Mouse (Mus musculus) thymus, postnatal 14 days (tissue): ENCODE results near the gene Blm.
"Not testable (repeated sequence)": the region's sequence is repeated elsewhere in the genome, so short reads cannot be mapped to it uniquely, and the experiment has no call there.

Experiments
- DNase-seq: peaks from one replicate; pipeline ENCODE4 v3.0.0; 2021

Blm gene

GRCm38 (mm10) chr7:80530646-80531045 lies 4.3 kb downstream of the Blm start:
- DNase-seq: no peak

GRCm38 (mm10) chr7:80526698-80527097 lies 8.2 kb downstream of the Blm start:
- DNase-seq: no peak

- DNase-seq: no peak
Observed at GRCm38 (mm10) chr7:80512408-80513085, 22.4 kb downstream of the Blm start.

GRCm38 (mm10) chr7:80507697-80508096 lies 27.2 kb downstream of the Blm start:
- DNase-seq: not testable (repeated sequence)

- DNase-seq: no peak
Observed at GRCm38 (mm10) chr7:80506007-80506406, 28.9 kb downstream of the Blm start.

GRCm38 (mm10) chr7:80504920-80505319 lies 30.0 kb downstream of the Blm start:
- no peak for DNase-seq

GRCm38 (mm10) chr7:80501006-80501405 lies 33.9 kb downstream of the Blm start:
- DNase-seq: no peak

GRCm38 (mm10) chr7:80500099-80500498 lies 34.8 kb downstream of the Blm start:
- no peak for DNase-seq

- DNase-seq: no peak
Observed at GRCm38 (mm10) chr7:80499190-80499962, 35.5 kb downstream of the Blm start.

GRCm38 (mm10) chr7:80496656-80497055 lies 38.3 kb downstream of the Blm start:
- no peak for DNase-seq

GRCm38 (mm10) chr7:80495210-80495609 lies 39.7 kb downstream of the Blm start:
- no peak for DNase-seq

- no peak for DNase-seq
Observed at GRCm38 (mm10) chr7:80491995-80492394, 42.9 kb downstream of the Blm start.

- no peak for DNase-seq
Observed at GRCm38 (mm10) chr7:80491086-80491485, 43.8 kb downstream of the Blm start.

GRCm38 (mm10) chr7:80490351-80490750 lies 44.6 kb downstream of the Blm start:
- DNase-seq: no peak

GRCm38 (mm10) chr7:80489445-80489844 lies 45.5 kb downstream of the Blm start:
- no peak for DNase-seq

GRCm38 (mm10) chr7:80487239-80487638 lies 47.7 kb downstream of the Blm start:
- no peak for DNase-seq

- no peak for DNase-seq
Observed at GRCm38 (mm10) chr7:80480097-80480496, 54.8 kb downstream of the Blm start.

GRCm38 (mm10) chr7:80473837-80474236 lies 61.1 kb downstream of the Blm start:
- no peak for DNase-seq

GRCm38 (mm10) chr7:80468851-80469250 lies 66.1 kb downstream of the Blm start:
- no peak for DNase-seq

- DNase-seq: no peak
Observed at GRCm38 (mm10) chr7:80467334-80467733, 67.6 kb downstream of the Blm start.

GRCm38 (mm10) chr7:80464831-80465230 lies 70.1 kb downstream of the Blm start:
- DNase-seq: no peak

- no peak for DNase-seq
Observed at GRCm38 (mm10) chr7:80461891-80462290, 73.0 kb downstream of the Blm start.

GRCm38 (mm10) chr7:80460892-80461291 lies 74.0 kb downstream of the Blm start:
- DNase-seq: no peak

- no peak for DNase-seq
Observed at GRCm38 (mm10) chr7:80460199-80460598, 74.7 kb downstream of the Blm start.
